Mouse (Mus musculus) liver, embryonic 15.5 days (tissue): Measurements from ENCODE around the gene Olfml2a. TPM values are rescaled to one million over a fixed set of nuclear protein-coding genes. Genes with fewer than 3 reads are reported as not detected.

Source experiments
- ATAC-seq: fragments of 200-750 bp; cut with Nextera tagmentation; 2 replicates; pipeline ENCODE4 v1.8.0; 2017; ENCODE audit warnings: moderate number of reproducible peaks, mild to moderate bottlenecking, moderate library complexity; ENCODE audit not compliant: insufficient read depth
- H3K27ac ChIP-seq: fragments of 300-500 bp; sonication (generic); replicated peaks from 2 replicates; pipeline ENCODE4 v1.5.1; 2015; ENCODE audit warnings: mild to moderate bottlenecking, inconsistent platforms
- H3K27me3 ChIP-seq: fragments of 300-500 bp; sonication (generic); 2 replicates; pipeline ENCODE4 v1.6.1; 2015; ENCODE audit warnings: mild to moderate bottlenecking, inconsistent platforms
- H3K36me3 ChIP-seq: fragments of 300-500 bp; sonication (generic); replicated peaks from 2 replicates; pipeline ENCODE4 v1.6.1; 2015; ENCODE audit warnings: moderate library complexity, mild to moderate bottlenecking, inconsistent platforms
- H3K4me1 ChIP-seq: fragments of 300-500 bp; sonication (generic); replicated peaks from 2 replicates; pipeline ENCODE4 v1.6.1; 2015; ENCODE audit warnings: inconsistent platforms
- H3K4me2 ChIP-seq: fragments of 300-500 bp; sonication (generic); 2 replicates; pipeline ENCODE4 v1.6.1; 2015; ENCODE audit warnings: moderate library complexity, mild to moderate bottlenecking, inconsistent platforms
- H3K4me3 ChIP-seq: fragments of 300-500 bp; sonication (generic); replicated peaks from 2 replicates; pipeline ENCODE4 v1.5.1; 2015; ENCODE audit warnings: mild to moderate bottlenecking, inconsistent platforms
- H3K9ac ChIP-seq: fragments of 300-500 bp; sonication (generic); 2 replicates; pipeline ENCODE4 v1.6.1; 2015; ENCODE audit warnings: moderate library complexity, mild to moderate bottlenecking, inconsistent platforms
- H3K9me3 ChIP-seq: fragments of 300-500 bp; sonication (generic); replicated peaks from 2 replicates; pipeline ENCODE4 v1.6.1; 2016; ENCODE audit warnings: inconsistent platforms
- WGBS: fragments of 180-500 bp; shearing (Covaris S2); methylation state at CpG from one replicate; pipeline ENCODE4 v1.1.7; 2015; ENCODE audit warnings: mixed read lengths; ENCODE audit not compliant: insufficient replicate concordance; 5-methylcytosine and 5-hydroxymethylcytosine counted together
- polyA plus RNA-seq: library from polyadenylated mRNA; unstranded; fragments of >200 nt; fragmentation: Nextera tagmentation; extraction: Ambion mirVana; gene quantifications from 2 replicates; pipeline ENCODE4 v1.2.1, GENCODE M21; 2015

Olfml2a gene
- polyA plus RNA-seq, 1 experiment from 2014 or later, result 0.14 TPM

DNA sequence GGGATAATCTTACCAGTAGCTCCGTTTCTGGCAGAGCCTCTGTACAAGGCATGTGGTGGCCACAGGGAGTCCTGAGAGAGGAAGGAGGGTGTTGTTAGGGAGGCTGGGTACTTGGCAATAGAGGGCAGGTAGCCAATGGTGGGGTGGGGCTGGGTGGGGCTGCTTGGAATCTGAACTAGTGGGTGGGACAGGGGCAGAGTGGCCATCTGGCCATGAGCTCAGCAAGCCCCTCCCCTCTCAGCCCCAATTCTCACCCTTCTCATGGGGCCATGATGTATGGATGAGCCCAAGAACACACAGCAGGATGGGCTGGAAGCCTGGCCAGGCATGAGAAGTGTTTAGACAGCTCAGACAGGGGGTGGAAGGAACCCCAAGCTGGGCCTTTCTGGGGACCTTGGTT, 55.6 kb downstream of the Olfml2a start:
- Histone ChIP-seq H3K27ac (0 out of 2 replicates have a peak overlapping the region, but pooled peaks have one; percentile 73), H3K9me3 (0 out of 2 replicates have a peak, but pooled peaks cover 3% of the 10 kb centered on the region), H3K4me2 (no peak overlapping the region), H3K4me3 (no peak overlapping the region), H3K9ac (no peak overlapping the region), H3K36me3 (no peaks in the 10 kb centered on the region), H3K4me1 (peaks cover 45% of the 10 kb centered on the region), H3K27me3 (no peaks in the 10 kb centered on the region)
- no peak for ATAC-seq
- WGBS, result 62% methylated on average over 1 of the region's 1 CpGs

DNA sequence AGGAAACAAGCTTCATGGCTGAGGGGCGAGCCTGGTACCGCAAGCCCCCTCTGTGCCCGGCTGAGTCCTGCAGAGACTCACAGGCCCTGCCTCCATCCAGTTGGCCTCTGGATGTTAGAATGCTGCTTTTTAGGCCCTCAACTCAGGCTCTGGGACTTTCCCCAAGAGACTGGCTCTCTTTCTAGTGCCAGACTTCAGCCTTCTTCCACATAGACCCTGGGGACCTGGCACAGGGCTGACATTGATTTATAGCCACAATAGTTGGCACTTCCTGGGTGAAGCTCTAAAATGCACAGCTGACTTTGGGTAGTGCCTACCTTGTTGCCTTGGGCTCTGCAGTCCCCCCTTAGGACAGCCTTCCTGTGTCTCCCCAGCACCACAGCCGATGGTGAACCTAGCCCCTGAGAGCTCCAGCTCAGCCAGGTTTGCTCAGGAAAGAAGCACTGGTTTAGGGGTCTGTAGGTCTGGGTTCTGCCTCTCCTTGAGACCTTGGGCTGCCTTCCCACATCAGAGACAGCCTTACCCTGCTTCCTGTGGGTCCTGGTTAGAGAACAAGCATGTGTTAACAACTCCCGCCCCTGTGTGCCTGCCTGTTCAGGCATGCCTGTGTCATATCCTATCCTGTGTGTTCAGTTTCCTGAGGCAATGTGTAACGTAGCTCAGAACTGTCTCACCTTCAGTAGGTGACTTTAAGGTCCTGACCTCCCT, 56.2 kb downstream of the Olfml2a start:
- H3K4me2 ChIP-seq, result no peak overlapping the region
- peaks cover 48% of the 10 kb centered on the region for H3K4me1 ChIP-seq
- no peaks in the 10 kb centered on the region for H3K36me3 ChIP-seq
- 69% methylated on average over 6 of the region's 6 CpGs for WGBS
- H3K4me3 ChIP-seq, result no peak overlapping the region
- H3K27ac ChIP-seq, result peak overlapping the region; percentile 73
- ATAC-seq, result no peak
- H3K27me3 ChIP-seq, result no peaks in the 10 kb centered on the region
- H3K9ac ChIP-seq, result no peak overlapping the region
- 0 out of 2 replicates have a peak, but pooled peaks cover 3% of the 10 kb centered on the region for H3K9me3 ChIP-seq

DNA sequence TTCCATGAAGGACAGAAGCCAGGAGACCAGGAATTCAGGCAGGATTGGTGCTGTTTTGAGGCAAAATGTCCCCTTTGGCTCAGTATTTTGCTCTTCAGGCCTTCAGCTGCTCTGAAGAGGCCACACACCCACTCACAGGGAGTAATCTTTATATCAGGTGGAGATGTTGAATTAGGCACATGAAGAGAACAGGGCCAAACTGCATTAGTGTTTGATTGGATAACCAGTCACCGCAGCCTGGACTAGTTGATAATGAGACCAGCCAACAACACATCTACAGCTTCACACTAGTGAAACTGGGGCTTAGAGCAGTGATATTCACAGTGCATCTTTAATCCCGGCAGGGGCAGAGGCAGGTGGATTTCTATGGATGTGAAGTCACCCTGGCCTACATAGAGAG, 57.2 kb downstream of the Olfml2a start:
- peaks cover 48% of the 10 kb centered on the region for H3K4me1 ChIP-seq
- H3K36me3 ChIP-seq, result no peaks in the 10 kb centered on the region
- H3K4me2 ChIP-seq, result peak overlapping the region; percentile 32
- no peak overlapping the region for H3K4me3 ChIP-seq
- whole genome bisulfite sequencing, result 36% methylated on average over 2 of the region's 2 CpGs
- H3K9me3 ChIP-seq, result no peaks in the 10 kb centered on the region
- H3K27ac ChIP-seq, result peak overlapping the region; percentile 73
- H3K27me3 ChIP-seq, result no peaks in the 10 kb centered on the region
- ATAC-seq, result peak; percentile 83
- H3K9ac ChIP-seq, result no peak overlapping the region

DNA sequence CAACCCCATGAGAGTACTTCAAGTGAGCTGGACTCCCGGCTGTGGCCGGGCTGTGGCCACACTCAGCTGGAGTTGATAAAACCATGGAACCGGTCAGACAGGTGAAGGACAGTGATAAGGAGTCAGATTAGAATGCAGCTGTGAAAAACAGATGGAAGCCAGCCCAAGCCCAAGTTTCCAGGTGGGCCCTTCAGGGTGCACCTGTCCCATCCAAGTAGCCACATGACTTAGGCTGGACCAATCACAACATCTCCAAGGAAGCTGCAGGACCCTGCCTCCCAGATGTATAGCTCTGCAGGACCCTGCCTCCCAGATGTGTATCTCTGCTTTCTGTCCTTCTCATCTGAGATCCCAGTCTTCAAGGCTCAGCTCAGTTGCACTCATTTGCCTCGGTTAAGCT, 60.2 kb downstream of the Olfml2a start:
- Histone ChIP-seq H3K4me3 (no peak overlapping the region), H3K36me3 (no peaks in the 10 kb centered on the region), H3K9me3 (no peaks in the 10 kb centered on the region), H3K27ac (no peak overlapping the region), H3K9ac (no peak overlapping the region), H3K4me2 (no peak overlapping the region), H3K4me1 (peaks cover 48% of the 10 kb centered on the region), H3K27me3 (no peaks in the 10 kb centered on the region)
- no peak for ATAC-seq
- 25% methylated on average over 4 of the region's 4 CpGs for WGBS

DNA sequence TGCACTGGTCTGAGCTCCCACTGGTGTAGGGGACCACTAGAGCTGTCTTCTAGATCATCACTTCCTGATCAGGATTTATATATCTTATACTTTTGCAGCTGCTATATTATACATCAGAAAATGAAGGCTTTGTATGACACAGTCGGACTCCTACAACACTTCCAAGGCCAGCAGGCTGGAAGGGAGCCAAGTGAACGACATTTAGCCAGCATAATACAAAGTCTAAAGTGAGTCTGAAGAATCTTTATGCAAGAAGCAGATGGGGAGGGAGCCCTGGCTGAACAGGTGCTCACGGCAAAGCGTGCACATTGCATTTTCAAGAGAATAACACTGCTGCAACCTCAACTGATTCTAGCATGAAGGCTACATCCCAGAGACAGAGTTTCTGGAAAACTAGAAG, 60.7 kb downstream of the Olfml2a start:
- Histone ChIP-seq H3K9me3 (no peaks in the 10 kb centered on the region), H3K36me3 (no peaks in the 10 kb centered on the region), H3K4me1 (peaks cover 48% of the 10 kb centered on the region), H3K9ac (no peak overlapping the region), H3K4me2 (no peak overlapping the region), H3K27ac (no peak overlapping the region), H3K4me3 (no peak overlapping the region), H3K27me3 (no peaks in the 10 kb centered on the region)
- WGBS, result 63% methylated on average over 4 of the region's 4 CpGs
- no peak for ATAC-seq

DNA sequence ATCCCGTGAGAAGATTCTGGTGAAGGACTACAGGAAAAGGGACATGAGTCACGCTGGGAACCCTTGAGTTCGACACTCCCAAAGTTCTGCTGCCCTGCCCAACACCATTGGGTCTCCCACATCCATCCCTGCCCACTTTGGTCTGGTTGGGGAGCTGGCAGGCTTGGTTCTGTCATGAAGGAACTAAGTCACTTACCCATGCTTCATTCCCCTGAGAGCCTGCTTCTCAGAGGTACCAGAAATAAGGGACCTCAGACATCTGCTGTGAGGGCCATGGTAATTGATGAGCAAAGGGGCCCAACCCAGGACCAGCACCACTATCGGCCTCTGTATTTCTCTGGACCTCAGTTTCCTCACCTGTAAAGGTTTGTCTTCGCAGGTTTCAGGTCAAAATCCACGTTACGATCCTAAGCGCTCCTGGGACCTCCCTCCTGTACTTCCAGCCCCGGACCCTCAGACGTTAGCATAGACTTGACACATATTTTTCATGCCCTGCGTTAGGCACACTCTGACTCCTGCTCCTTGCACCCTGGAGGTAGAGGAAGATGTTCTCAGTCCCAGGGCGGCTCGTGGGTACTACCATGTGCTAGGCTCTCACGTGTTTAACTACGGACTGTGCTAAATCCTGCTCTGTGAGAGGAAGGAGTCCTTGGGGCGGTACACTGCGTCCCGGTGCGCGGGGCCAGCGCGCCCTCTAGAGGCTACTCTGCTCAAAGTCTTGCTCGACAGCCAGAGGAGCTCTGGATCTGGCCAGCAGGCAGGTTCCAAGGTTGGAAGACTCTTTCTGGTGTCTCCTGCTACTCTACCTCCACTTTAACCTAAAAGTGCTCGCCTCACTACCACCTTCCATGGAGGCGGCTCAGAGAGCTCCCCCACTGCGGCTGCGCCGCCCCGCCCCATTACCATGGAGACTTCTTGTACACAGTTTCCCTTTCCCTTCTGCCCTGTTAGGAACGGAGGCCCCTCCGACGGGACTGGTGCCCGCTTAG, 65.9 kb downstream of the Olfml2a start, which contains the start of gene Wdr38:
Wdr38 (plus strand) TSS at position 91 of the 989 bp plus-strand sequence.
- 10% methylated on average over 33 of the region's 33 CpGs for WGBS
- Histone ChIP-seq H3K36me3 (peaks cover 34% of the 10 kb centered on the region), H3K27ac (peak within 1 kb of the TSS; percentile 78), H3K4me2 (peak within 1 kb of the TSS; percentile 76), H3K4me3 (peak within 1 kb of the TSS; percentile 65), H3K9me3 (no peaks in the 10 kb centered on the region), H3K4me1 (peaks cover 53% of the 10 kb centered on the region), H3K27me3 (no peaks in the 10 kb centered on the region), H3K9ac (peak within 1 kb of the TSS; percentile 62)
- ATAC-seq, result peak; percentile 83

DNA sequence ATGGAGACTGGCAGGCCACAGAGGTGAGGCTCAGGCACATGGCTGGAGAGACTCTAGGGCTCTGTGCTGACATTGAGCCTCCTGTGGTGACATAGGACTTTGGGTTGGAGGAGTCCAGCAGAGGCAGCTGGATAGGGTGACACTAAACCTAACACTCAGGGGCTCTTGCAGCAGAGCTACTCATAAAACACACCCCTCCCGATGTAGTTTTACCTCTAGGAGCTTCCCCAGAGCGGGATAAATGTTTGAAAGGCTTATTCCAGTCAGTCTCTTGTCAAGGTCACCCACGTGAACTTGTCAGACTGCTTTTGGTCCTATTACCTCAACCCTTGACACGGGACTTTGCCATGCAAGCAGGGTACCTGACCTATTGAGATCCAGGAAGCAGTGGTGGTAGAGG, 67.6 kb downstream of the Olfml2a start:
- H3K27ac ChIP-seq, result peak overlapping the region; percentile 78

DNA sequence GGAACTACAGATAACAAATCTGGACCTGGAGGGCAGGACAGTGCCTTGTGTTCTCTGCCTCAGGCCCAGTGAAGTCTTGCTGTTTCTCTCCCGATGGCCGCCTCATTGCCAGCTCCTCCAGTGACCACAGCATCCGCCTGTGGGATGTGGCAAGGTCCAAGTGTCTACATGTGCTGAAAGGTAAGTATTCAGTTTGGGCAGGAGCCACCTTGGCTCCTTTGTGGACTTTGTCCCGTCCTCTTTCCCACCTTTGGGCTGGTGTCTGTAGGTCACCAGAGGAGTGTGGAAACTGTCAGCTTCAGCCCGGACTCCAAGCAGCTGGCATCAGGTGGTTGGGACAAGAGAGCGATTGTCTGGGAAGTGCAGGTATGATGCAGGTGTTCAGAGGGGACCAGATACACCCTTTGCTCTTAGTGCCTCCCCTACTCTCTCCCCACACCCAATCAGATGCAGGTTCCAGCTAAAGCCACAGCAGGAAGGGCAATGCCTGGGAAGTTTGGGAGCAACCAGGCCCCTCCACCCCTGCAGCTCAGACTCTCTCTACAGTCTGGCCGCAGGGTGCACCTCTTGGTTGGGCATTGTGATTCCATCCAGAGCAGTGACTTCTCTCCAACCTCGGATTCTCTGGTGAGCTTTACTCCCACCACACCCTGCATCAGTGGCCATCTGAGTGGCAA, 68.3 kb downstream of the Olfml2a start:
- peaks cover 49% of the 10 kb centered on the region for H3K36me3 ChIP-seq
- peaks cover 72% of the 10 kb centered on the region for H3K4me1 ChIP-seq
- 59% methylated on average over 8 of the region's 8 CpGs for WGBS

More for the DNA sequence above, 67.6 kb downstream of the Olfml2a start:
- Histone ChIP-seq H3K36me3 (peaks cover 49% of the 10 kb centered on the region), H3K27me3 (no peaks in the 10 kb centered on the region), H3K9ac (peak overlapping the region; percentile 2; the same call in 1 of the 2 replicates), H3K4me3 (no peak overlapping the region), H3K4me1 (peaks cover 70% of the 10 kb centered on the region), H3K4me2 (no peak overlapping the region), H3K9me3 (no peaks in the 10 kb centered on the region)
- no peak for ATAC-seq
- 33% methylated on average over 4 of the region's 4 CpGs for WGBS

DNA sequence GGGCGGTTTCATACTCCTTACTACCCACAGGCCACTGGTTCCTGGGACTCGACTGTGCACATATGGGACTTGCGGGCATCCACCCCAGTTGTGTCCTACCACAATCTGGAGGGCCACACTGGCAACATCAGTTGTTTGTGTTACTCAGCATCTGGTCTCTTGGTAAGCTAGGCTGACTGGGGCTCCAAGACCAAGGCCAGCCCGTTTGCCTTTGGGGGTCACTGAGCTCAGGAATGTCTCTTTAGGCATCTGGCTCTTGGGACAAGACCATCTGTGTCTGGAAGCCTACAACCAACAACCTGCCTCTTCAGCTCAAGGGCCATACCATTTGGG, 68.8 kb downstream of the Olfml2a start:
- Histone ChIP-seq H3K36me3 (peaks cover 49% of the 10 kb centered on the region), H3K4me1 (peaks cover 72% of the 10 kb centered on the region), H3K27me3 (no peaks in the 10 kb centered on the region), H3K4me3 (no peak overlapping the region), H3K9me3 (no peaks in the 10 kb centered on the region), H3K9ac (no peak overlapping the region), H3K27ac (no peak overlapping the region), H3K4me2 (no peak overlapping the region)
- 78% methylated on average over 4 of the region's 4 CpGs for WGBS
- no peak for ATAC-seq

More for the DNA sequence above, 68.3 kb downstream of the Olfml2a start:
- H3K9ac ChIP-seq, result 0 out of 2 replicates have a peak overlapping the region, but pooled peaks have one; percentile 2
- no peak overlapping the region for H3K4me3 ChIP-seq
- H3K27ac ChIP-seq, result no peak overlapping the region
- ATAC-seq, result no peak
- H3K9me3 ChIP-seq, result no peaks in the 10 kb centered on the region
- no peaks in the 10 kb centered on the region for H3K27me3 ChIP-seq
- no peak overlapping the region for H3K4me2 ChIP-seq

DNA sequence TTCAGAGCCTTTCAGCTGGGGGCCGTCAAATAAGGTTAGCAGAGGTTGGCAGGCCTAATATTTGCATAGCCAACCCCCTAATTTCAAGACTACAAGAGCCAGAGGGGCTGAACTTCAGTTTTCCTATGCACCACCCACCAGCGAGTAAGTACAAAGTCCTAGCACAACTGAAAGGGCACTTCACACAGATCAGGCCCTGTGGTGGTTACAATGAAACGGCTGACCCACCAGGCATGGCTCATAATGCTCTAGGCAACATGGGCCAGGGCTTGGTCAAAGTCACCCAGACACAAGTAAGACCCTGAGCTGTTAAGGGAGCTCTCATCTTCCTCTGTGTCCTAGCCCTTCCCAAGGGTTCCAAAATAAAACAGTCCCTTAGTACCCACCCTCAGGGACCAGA, 70.1 kb downstream of the Olfml2a start:
- peak overlapping the region; percentile 94; the same call in 1 of the 2 replicates for H3K4me2 ChIP-seq
- 66% methylated on average over 3 of the region's 3 CpGs for WGBS
- ATAC-seq, result no peak
- H3K9ac ChIP-seq, result no peak overlapping the region
- H3K27ac ChIP-seq, result peak overlapping the region; percentile 79; the same call in 1 of the 2 replicates
- H3K4me3 ChIP-seq, result no peak overlapping the region; the same call in 1 of the 2 replicates
- no peaks in the 10 kb centered on the region for H3K9me3 ChIP-seq
- H3K36me3 ChIP-seq, result peaks cover 49% of the 10 kb centered on the region
- H3K4me1 ChIP-seq, result peaks cover 84% of the 10 kb centered on the region
- H3K27me3 ChIP-seq, result no peaks in the 10 kb centered on the region
